Mouse (Mus musculus) cortical plate, adult 2 months (tissue): ENCODE measurements around the gene Atp6v1fnb. TPM values are rescaled to one million over a fixed set of nuclear protein-coding genes. Genes with fewer than 3 reads are reported as not detected.

Source experiments
- H3K27ac ChIP-seq: fragments of 200-500 bp; 2 replicates; pipeline ENCODE4 v1.5.1; 2012; ENCODE audit warnings: low read length, control low read depth, inconsistent platforms; ENCODE audit not compliant: insufficient read depth
- H3K4me1 ChIP-seq: fragments of 200-500 bp; 2 replicates; pipeline ENCODE4 v1.6.1; 2011; ENCODE audit warnings: low read length; ENCODE audit not compliant: control insufficient read depth, insufficient read depth
- H3K4me3 ChIP-seq: fragments of 200-500 bp; 2 replicates; pipeline ENCODE4 v1.5.1; 2011; ENCODE audit warnings: mild to moderate bottlenecking, low read length, control low read depth; ENCODE audit not compliant: insufficient read depth
- CTCF ChIP-seq: fragments of 200-500 bp; IDR thresholded peaks from 2 replicates; pipeline ENCODE4 v1.5.1; 2011; ENCODE audit warnings: mild to moderate bottlenecking, control low read depth, low read length; ENCODE audit not compliant: insufficient read depth; ENCODE audit errors: extremely low read depth
- POLR2A ChIP-seq: fragments of 200-500 bp; IDR thresholded peaks from 2 replicates; pipeline ENCODE4 v1.6.1; 2011; ENCODE audit warnings: mild to moderate bottlenecking, low read length, control low read depth; ENCODE audit not compliant: insufficient read depth; ENCODE audit errors: extremely low read depth
- polyA plus RNA-seq: library from polyadenylated mRNA; depleted of rRNA; stranded (reverse); fragments of >200 nt; gene quantifications from 2 replicates; pipeline ENCODE4 v1.2.3, GENCODE M21; 2012

Gene Atp6v1fnb
- polyA plus RNA-seq, 1 experiment = not detected

DNA sequence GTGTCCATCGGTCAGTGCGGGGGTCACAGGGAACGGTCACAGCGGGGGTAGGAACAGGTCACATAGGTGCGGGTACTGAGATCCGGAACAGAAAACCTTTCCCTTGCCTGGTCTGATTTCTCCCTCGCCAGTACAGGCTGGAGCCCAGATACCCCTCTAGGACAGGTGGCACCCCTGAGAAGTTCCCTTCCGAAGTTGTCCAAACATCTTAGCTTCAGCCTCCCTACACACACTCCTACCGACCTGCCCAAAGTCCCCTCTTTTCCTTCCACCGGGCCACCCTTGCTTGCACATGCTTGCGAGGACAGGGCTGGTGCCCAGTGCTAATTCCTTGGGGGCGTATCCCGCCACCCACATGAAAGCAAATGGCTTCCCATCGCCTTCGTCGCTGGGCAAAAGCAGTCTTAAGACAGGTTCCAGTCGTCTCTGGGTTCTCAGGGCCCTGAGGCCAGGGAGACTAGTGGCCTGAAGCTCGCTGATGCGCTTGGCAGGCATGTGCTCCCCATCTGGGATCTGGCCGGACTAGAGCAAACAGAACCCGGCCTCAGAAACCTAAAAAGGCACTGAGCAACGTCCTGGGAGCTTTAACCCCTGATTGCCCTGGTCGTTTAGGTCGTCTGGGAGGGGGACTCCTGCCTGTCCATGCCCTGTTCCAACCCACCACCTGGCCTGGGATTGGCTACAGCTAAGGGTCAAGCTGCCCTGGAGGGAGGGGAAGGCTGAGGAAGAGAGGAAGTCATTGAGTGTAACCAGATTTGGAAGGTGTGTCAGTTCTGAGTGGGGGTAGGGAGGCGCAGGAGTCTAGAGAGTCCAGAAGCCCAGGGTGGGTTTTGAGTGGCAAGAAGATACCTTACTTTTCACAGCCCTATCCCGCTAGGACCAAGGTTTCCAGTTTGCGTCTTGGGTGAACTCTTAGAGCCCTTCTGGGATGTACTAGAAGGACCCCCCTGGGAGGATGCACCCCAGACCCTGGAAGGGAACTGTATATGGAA lies 37.1 kb upstream of the Atp6v1fnb start:
- peak overlapping the region; percentile 23; the same call in 1 of the 2 replicates for H3K4me3 ChIP-seq
- H3K4me1 ChIP-seq = no peaks in the 10 kb centered on the region
- no peak overlapping the region for H3K27ac ChIP-seq
- TF ChIP-seq CTCF (no peak), POLR2A (no peak)

DNA sequence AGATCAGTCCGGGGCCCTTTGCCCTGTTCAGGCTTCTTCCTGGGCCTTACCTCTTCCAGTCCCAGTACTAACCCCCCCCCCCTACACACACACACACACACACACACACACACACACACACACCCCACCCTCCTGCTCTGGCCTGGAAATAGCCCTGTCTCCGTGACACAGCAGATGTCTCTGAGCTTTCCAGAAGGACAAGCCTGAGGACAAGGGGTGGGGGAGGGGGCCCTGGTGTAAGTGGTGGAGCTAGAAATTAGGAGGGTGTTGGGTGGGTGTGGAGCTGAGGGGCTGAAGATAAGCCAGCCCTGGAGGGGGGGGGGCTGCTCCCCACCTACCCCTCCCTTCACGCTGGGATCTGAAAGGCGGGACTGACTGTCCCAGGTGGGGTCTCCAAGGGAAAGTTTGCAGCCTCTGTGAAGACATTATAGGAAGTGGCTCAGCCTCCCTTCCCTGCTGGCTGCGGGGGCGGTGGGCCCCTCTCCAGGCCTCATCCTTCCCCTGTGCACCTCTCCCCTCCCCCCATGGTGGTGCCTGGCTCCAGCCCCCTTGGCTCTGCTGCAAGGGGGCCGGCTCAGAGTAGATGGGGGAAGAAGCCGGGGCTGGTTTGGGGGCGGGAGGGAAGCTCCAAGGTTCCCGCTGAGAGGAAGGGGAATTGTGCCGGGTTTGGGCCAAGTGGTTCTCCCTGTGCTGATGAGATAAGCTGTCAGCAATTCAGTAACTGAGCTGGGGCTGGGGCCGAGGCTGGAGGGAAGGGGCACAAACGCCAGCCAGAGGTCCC lies 36.1 kb upstream of the Atp6v1fnb start:
- Histone ChIP-seq H3K27ac (no peak overlapping the region), H3K4me1 (no peaks in the 10 kb centered on the region)
- TF ChIP-seq POLR2A = no peak

DNA sequence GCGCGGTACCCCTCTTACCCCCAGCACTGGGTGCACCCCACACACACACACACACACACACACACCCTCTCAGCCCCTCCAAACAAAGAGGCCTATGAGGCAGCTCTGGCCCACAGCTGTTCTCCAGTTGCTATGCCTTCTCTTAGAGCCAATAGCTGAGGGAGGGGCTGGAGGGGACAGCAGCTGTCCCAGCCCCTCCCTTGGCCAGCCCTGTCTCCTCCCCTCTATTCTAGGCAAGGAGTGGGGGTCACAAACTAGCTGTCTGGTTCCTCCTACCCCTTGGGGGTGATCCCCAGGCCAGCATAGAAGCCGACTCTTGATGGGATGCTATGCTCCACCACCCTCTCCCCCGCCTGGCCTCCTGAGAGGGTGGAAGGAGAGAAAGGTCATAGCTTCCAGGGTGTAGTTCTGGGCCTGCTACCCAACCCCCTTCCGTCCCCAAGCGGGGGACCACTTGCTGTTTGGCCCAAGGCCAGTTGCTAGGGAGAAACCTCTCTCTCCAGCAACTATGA lies 35.2 kb upstream of the Atp6v1fnb start:
- no peak for TF ChIP-seq CTCF
- no peak for TF ChIP-seq POLR2A
- H3K4me1 ChIP-seq = no peaks in the 10 kb centered on the region
- no peak overlapping the region for H3K4me3 ChIP-seq
- H3K27ac ChIP-seq = no peak overlapping the region

More for the DNA sequence above, 36.1 kb upstream of the Atp6v1fnb start:
- H3K4me3 ChIP-seq = no peak overlapping the region

DNA sequence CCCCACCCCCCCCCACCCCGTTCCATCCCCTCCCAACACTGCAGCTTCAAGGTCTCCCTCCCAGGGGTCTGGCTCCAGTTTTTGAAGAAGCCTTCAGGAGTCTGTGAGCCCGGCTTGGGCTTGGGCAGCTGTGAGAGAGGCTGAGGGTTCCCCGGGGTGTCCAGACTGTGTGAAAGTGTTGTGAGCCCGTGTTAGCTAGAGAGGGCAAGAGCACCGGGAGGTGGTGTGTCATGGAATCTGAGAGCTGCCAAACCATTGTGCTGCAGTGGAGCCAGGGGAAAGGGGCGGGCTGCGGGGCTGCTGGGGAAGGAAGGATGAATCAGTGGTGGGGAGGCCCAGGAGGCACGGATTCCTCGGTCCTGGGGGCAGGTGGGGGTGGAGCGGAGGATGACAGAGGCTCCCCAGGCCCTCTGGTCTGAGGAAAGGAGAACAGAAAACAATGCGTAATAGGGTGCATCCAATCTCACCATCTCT lies 34.7 kb upstream of the Atp6v1fnb start:
- Histone ChIP-seq H3K4me1 (no peaks in the 10 kb centered on the region), H3K4me3 (no peak overlapping the region), H3K27ac (no peak overlapping the region)
- TF ChIP-seq POLR2A = no peak
- TF ChIP-seq CTCF = no peak

DNA sequence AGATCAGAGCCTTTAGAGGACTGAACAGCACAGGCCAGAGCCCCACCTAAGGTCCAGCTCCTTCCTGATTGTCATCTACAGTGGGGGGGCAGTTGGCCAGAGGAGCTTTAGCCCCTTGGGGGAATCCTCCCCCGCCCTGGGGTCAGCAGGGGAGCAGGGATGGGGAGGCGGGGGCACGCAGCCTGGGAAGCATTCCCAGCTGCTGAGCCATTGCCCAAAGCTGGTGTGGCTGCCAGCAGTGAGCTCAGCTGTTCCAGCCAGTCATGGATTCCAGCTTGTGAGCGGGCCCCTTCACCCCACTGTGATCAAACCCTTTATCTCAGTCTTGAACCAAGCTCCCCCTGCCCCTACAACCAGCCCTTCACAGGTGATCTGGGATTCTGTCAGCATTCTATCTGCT lies 32.0 kb upstream of the Atp6v1fnb start:
- H3K4me3 ChIP-seq = no peak overlapping the region
- TF ChIP-seq POLR2A (no peak), CTCF (no peak)
- H3K27ac ChIP-seq = no peak overlapping the region
- no peaks in the 10 kb centered on the region for H3K4me1 ChIP-seq

DNA sequence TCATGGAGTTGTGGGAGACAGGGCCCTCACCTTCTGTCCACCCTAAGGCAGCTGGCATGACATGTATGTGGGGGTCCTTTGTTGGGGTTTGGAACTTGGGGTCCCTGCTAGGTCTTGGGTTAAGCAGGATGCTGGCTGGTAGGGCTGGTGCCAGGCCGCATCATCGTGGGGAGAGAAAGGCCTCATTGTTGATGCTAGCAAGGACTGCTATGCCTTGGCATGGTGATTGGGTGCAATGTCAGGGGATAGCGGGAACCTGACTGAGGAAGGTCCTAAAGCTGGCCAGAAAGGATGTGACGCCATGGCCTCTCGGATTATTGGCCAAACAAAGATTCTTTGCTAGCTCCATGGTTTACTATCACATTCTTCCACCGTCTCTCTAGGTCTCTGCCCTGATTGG lies 31.4 kb upstream of the Atp6v1fnb start:
- H3K4me1 ChIP-seq = no peaks in the 10 kb centered on the region
- H3K27ac ChIP-seq = no peak overlapping the region
- H3K4me3 ChIP-seq = no peak overlapping the region
- TF ChIP-seq POLR2A (no peak), CTCF (no peak)

DNA sequence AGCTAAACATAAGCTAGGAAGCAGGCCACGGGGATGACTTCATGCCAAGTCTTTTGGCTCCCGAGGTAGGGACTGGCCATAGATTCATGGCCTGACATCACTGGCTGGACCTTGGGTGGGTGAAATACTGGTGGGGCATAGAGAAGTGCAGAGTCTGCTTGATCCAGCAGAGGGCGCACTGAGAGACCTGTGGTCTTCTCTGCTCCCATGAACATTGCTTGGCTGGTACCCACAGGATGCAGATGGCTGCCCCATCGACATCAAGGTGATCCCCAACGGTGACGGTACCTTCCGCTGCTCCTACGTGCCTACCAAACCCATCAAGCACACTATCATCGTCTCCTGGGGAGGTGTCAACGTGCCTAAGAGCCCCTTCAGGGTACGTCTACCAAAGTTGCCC lies 26.5 kb upstream of the Atp6v1fnb start:
- Histone ChIP-seq H3K27ac (no peak overlapping the region), H3K4me3 (no peak overlapping the region), H3K4me1 (no peaks in the 10 kb centered on the region)
- TF ChIP-seq CTCF (peak; percentile 56), POLR2A (no peak)

DNA sequence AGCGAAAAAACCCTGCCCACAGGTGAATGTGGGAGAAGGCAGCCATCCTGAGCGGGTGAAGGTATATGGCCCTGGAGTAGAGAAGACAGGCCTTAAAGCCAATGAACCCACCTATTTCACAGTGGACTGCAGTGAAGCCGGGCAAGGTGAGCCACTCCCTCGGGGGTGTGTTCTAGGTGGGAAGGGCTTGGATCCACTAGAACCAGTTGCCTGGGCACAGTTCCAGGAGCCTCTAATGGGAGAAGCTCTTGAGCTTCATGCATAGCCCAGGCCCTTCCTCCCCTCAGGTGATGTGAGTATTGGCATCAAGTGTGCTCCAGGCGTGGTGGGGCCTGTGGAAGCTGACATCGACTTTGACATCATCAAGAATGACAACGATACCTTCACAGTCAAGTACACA lies 25.9 kb upstream of the Atp6v1fnb start:
- TF ChIP-seq CTCF (no peak), POLR2A (no peak)
- Histone ChIP-seq H3K4me1 (no peaks in the 10 kb centered on the region), H3K4me3 (no peak overlapping the region), H3K27ac (no peak overlapping the region)

DNA sequence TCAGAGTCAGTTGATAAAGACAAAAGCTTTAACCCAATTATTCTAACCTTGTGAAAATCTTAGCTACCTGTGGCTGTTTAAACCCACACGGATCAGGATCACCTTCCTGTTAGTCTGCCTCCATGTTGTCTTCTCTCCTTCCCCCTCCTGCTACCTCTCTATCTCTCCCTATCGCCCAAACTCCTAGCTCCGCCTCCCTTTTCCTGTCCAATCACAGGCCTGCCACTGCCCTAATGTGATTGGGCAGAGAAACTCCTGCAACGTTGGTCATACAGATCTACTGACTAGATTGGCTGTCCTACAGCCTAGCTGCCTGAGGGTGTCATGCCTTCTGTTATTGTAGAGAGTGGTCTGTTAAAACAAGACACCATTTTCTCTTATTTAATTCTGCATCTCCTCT lies 21.4 kb upstream of the Atp6v1fnb start:
- TF ChIP-seq CTCF (no peak), POLR2A (no peak)
- Histone ChIP-seq H3K27ac (no peak overlapping the region), H3K4me1 (no peaks in the 10 kb centered on the region), H3K4me3 (no peak overlapping the region)
